Mouse (Mus musculus) spleen, postnatal 10 days (tissue): ENCODE data around the gene Prss32.
A peak's percentile ranks its signal among the peaks of the same experiment; 100 is the strongest.
"Not testable (repeated sequence)": the region's sequence is repeated elsewhere in the genome, so short reads cannot be mapped to it uniquely, and the experiment has no call there.

Source experiments
- DNase-seq, 2 experiments: peaks; one replicate each; pipeline ENCODE4 v3.0.0; 2021 to 2022; ENCODE audit warnings: low spot score in 2 of 2

Prss32 gene

DNA sequence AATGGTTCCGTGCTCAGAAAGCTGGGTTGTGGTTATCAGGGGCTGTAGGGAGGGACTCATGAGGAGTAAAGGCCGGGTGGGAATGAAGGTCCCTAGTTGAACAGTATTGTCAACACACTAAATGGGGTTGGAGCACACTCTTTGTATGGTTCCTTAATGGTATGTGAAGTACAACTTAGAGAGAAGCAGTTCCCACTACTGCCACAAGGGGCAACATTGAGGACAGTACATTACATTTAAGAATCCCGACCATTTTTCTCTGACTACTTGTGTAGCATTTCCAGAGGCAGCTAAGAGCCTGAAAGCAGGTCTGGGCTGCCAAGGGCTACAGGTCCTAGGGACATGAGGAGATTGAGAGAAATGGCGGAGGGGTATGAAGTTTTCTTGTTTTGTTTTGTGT, 2.5 kb upstream of the Prss32 start:
- DNase-seq = peak; percentile 58 to 84

DNA sequence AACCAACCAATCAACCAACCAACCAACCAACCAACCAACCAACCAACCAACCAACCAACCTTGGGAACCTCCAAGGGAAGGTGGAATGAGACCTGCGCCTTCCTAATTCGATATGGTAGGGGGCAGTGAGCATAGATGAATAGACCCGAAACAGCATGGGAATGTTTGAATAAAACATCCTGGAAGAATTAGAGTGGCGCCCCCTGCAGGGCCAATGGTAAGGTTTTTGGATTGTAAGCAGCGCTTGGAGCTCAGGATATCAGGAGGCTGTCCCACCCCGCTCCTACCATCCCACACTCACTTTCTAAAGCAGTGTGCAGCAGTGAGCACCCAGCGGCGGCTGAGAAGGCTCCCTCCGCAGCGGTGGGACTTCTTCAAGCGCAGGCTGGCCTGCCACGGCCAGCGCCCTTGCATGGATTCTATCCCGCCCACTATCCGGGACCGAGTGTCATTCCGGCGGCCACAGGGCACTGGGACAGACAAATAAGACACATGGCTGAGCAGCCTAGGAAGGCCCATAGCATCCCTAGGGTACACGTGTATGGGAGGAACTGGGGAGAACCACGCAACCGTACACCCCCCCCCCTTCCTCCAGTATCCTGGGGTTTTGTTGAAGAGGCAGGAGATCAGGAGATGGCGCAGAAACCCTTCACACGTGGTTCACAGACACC, 379 bp upstream of the Prss32 start:
- peak in 1 of 2 experiments; percentile 52 for DNase-seq

- DNase-seq = no peak
Observed at GRCm38 (mm10) chr17:23850028-23850427, 6.4 kb downstream of the Prss32 start.

DNA sequence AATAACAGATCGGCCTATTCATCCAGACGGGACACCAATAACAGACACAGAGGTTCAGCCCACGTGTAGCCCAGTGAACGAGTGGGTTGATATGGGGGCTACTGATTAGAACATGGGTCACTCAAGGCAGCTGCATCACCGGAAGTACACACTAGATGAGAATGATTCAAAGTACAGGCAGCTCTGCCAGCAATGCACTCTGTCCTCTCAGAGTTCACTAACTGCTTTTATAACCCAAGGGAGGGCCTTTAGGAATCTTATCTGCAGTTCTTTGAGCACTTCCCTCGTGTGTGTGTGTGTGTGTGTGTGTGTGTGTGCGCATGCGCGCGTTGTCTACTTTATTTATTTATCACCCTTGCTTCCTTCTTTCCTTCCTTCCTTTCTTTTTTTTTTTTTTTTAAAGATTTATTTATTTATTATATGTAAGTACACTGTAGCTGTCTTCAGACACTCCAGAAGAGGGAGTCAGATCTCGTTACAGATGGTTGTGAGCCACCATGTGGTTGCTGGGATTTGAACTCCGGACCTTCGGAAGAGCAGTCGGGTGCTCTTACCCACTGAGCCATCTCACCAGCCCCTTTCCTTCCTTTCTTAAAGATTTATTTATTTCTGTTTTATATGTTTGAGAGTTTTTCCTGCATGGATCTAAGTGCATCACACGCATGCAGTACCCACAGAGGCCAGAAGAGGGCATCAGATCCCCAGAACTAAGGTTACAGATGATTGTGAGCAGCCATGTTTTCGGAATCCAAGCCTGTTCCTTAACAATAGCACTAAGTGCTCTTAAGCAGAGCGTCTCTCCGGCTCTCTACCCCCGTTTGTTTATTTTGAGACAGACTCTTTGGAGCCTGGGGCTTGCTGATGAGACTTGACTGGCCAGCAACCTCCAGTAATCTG, 7.4 kb downstream of the Prss32 start:
- DNase-seq = peak; percentile 56 to 76

DNA sequence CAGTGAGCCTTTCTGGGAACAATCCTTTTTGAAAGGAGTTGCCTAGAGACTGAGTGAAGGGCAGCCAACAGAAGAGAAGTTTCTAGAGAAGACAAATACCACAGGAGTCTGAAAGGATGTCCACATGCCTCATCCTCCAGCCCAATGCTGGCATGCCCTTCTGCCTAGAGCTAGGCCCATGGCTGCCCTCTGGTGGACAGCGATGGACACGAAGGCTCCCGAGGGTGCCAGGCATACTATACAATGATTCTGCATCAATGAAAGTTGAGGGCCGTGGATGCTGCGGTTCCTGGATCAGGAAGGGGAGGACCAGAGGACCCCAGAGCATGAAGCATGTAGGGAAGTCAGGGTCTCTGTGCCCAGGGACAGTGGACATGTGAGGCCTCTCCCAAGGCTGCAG, 9.6 kb downstream of the Prss32 start:
- DNase-seq = peak; percentile 46 to 82

DNA sequence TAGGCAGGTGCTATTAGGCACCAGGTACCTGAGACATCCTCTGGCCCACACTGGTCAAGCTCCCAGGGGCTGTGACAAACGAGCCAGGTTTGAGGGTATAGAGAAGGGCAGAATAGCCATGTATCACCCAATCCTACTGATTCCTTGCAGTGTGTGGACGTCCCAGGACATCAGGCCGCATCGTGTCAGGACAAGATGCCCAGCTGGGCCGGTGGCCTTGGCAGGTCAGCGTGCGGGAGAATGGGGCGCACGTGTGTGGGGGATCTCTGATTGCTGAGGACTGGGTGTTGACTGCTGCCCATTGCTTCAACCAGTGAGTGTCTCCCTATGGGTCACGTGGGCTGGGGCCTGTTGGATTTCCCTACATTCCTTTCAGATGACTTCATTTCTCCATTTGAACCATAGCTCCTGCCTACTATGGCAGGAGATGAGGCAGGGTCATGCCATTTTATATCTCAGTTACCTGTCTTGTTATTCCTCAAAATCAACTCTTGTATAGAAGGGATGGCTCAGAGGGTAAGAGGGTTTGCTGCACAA, 10.6 kb downstream of the Prss32 start:
- no peak for DNase-seq

DNA sequence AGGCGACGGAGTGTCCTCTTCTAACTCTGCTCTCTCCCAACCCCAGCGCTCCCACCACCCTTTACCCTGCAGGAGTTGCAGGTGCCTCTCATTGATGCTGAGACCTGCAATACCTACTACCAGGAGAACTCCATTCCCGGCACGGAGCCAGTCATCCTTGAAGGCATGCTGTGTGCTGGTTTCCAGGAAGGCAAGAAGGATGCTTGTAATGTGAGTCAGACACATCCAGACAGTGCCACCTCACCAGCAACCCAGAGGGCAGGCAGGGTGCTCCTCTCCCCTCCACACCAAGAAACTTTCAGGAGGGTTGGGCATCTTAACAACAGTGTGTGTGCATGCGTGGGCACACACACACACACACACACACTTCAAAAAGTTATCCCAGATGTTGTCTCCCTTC, 13.5 kb downstream of the Prss32 start:
- no peak for DNase-seq

DNA sequence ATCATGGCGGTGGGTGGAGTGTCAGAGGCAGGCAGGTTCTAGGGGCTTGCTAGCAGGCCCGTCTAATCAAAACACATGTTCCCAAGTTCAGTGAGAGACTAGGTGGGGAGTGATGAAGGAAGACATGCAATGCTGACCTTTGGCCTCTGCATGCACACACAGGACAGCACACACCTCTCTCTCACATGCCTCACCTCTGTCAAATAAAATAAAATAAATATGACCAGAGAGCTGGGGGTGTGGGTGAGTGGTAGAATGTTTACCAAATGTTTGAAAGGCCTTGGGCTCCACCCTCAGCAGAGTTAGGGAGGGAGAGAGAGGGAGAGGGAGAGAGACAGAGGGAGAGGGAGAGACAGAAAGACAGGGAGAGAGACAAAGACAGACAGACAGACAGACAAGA, 14.3 kb downstream of the Prss32 start:
- no peak for DNase-seq

- no peak for DNase-seq
Observed at GRCm38 (mm10) chr17:23862926-23863325, 19.3 kb downstream of the Prss32 start.

DNA sequence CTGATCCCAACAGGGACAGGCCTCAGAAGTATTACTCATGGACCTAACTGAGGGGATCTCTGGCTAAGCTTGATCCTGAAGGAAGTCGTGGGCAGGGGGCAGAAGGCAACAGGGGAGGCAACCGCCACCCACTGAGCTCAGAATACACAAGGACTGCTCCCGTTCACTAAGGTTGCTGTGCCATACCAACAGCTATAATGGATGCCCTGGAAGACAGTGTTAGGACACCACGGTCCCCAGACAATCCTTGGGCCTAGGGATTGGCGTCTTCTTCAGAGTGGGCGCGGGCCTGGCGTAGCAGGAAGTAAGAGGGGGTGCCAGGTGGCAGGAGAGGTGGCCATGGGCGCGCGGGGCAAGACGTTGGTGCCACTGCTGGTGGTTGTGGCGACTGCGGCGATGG, 24.1 kb downstream of the Prss32 start, which contains the start of gene Prss21:
Gene Prss21 (plus strand): TSS at position 301 of the 400 bp plus-strand sequence.
- DNase-seq = no peak

DNA sequence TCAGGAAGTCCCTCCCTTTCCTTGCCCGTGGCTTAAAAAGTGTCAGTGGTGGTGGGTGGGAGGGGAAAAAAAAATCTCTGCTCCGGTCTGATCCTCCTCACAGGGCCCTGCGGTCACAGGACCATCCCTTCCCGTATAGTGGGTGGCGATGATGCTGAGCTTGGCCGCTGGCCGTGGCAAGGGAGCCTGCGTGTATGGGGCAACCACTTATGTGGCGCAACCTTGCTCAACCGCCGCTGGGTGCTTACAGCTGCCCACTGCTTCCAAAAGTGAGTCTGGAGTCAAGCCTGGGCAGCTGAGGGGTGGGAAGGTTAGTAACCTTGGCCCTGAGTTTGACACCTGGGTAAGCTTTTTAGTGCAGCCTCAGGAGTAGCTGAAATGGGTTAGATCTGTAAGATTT, 24.9 kb downstream of the Prss32 start:
- no peak for DNase-seq

DNA sequence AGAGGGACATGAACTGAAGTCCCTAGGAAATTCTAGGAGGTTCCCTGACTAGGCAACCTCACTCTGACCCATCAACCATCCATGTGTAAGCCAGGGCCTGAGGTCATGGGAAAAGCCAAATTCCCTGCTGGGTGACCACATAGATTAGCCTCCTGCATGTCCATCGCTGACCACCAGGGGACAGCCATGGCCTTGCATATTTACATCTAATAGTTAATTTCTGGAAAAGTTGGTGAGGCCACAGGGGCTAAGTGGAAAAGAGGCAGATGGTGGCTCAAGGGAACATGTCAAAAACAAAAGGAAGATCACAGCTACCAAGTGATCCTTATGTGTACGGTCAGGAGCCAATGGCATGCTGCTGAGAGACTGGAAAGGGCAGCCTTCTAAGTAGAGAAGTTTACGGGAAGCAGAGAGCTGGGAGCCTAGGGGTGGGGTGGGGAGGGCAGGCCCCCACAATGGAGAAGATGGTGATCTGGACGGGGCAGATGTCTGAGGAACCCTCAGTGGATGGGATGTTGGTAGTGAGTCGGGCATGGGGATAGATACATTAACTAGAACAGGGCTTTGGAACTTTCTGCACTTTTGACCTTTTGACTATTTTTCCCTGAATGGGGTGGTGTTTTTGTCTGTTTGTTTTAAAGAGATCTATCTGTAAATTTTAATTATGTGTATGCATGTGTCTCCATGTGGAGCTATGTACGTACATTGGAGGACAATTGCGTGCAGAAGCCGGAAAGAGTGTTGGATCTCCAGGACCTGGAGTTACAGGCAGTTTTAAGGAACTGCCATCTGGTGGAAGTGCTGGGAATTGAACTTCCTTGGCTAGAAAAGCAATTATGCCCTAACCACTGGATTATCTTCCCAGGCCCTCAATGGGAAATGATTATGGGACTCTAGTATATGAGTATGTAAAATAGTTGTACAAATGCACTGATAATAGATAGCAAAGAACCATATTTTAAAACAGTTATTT, 30.5 kb downstream of the Prss32 start:
- peak in 1 of 2 experiments; percentile 44 for DNase-seq

DNA sequence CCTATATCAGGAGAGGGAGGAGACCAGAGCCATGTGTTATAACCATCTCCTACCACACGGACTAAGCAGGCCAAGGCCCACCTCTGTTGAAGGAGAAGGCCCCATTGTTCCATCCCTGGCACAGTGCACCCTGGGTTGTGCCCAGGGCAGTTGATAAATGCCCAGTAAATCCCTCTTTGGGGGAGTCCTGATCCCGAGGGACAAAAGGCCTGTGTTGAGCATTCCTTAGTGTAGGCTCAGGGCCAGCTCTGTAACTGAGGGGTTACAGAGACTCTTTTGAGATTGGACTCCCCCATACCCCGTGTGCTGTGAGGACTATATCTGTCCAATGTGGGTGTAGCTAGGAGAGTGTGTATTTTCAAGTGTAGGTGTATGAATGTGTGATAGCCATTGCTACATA, 33.1 kb downstream of the Prss32 start:
- no peak for DNase-seq

GRCm38 (mm10) chr17:23877166-23877565, 33.5 kb downstream of the Prss32 start:
- no peak for DNase-seq

DNA sequence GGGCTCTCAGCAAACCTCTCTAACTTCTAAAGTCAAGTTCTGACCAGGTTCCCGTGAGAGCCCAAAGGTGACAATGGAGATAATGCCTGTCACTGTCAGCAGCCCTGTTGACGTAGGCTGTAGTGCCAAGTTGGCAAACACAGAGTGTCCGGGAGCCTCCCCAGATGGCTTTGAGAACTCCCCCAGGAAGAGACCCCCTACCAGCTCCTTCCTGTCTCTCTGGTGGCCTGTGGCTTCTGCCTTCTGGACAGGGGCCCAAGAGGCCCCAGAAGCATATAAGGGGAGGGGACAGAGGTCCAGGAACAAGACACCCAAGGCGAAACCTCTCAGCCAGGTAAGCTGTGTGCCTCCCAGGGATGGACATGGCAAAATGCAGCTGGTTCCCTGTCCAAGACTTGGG, 36.9 kb downstream of the Prss32 start, which contains the start of the genes Dcpp1 and Dcpp2:
Gene Dcpp1 (plus strand): TSS at position 301 of the 400 bp plus-strand sequence.
Gene Dcpp2 (plus strand): TSS at position 305 of the 400 bp plus-strand sequence.
- not testable (repeated sequence) for DNase-seq
